Mouse (Mus musculus) forebrain, embryonic 10.5 days (tissue): ENCODE data around the gene Uxs1. TPM values are rescaled to one million over a fixed set of nuclear protein-coding genes. Genes with fewer than 3 reads are reported as not detected.

ENCODE experiments used
- polyA plus RNA-seq: library from polyadenylated mRNA; unstranded; fragments of >200 nt; fragmentation: Nextera tagmentation; extraction: Ambion mirVana; gene quantifications from 2 replicates; pipeline ENCODE4 v1.2.1, GENCODE M21; 2016

The Uxs1 gene
- polyA plus RNA-seq, 1 experiment from 2014 or later, result 21.7 TPM

Other genes starting within 250 kb of the Uxs1 start
- gene 1500015O10Rik, start 97.2 kb downstream of the Uxs1 start, polyA plus RNA-seq, result 0.26 TPM in 1 of 2 replicates, not detected in the other
- 68.9 and 74.9 TPM in 2 replicates for gene Tpp2, start 105.8 kb upstream of the Uxs1 start, polyA plus RNA-seq
- 0.34 and 0.55 TPM in 2 replicates for gene Mettl21c, start 192.2 kb upstream of the Uxs1 start, polyA plus RNA-seq
- gene Gm8251, start 234.1 kb upstream of the Uxs1 start, polyA plus RNA-seq, result 0.15 and 0.19 TPM in 2 replicates